Mouse (Mus musculus) MEL (cell line): ENCODE measurements around the gene 1700029H14Rik. TPM values are rescaled to one million over a fixed set of nuclear protein-coding genes. Genes with fewer than 3 reads are reported as not detected.

Experiments
- DNase-seq: peaks from one replicate; pipeline ENCODE4 v3.0.0; 2011; ENCODE audit warnings: low read depth, low spot score
- H3K27ac ChIP-seq: 2 replicates; pipeline ENCODE4 v1.5.1; 2012; ENCODE audit warnings: low read depth, mild to moderate bottlenecking, control low read depth, low read length, moderate library complexity; ENCODE audit not compliant: control insufficient read depth
- H3K27me3 ChIP-seq, 2 experiments: fragments of 150-350 bp in 1 of 2; sonication (generic) in 1 of 2; 2 replicates each; pipeline ENCODE4 v1.6.1; 2012; ENCODE audit warnings: low read length in 2 of 2, mild to moderate bottlenecking in 2 of 2, improper control_type of control experiment in 1 of 2, moderate library complexity in 1 of 2; ENCODE audit not compliant: insufficient read depth in 2 of 2, control insufficient read depth in 1 of 2
- H3K36me3 ChIP-seq, 2 experiments: 2 replicates each; pipeline ENCODE4 v1.6.1; 2012 to 2014; ENCODE audit warnings: low read length in 2 of 2, improper control_type of control experiment in 1 of 2, inconsistent platforms in 1 of 2, mild to moderate bottlenecking in 1 of 2; ENCODE audit not compliant: insufficient read depth in 2 of 2, control insufficient read depth in 1 of 2
- H3K4me1 ChIP-seq, 2 experiments: fragments of 150-350 bp in 1 of 2; sonication (generic) in 1 of 2; 2 replicates each; pipeline ENCODE4 v1.6.1; 2012; ENCODE audit warnings: low read length in 2 of 2, improper control_type of control experiment in 1 of 2, mild to moderate bottlenecking in 1 of 2; ENCODE audit not compliant: insufficient read depth in 2 of 2, control insufficient read depth in 1 of 2
- H3K4me3 ChIP-seq, 2 experiments: fragments of 150-350 bp in 1 of 2; sonication (generic) in 1 of 2; 2 replicates each; pipeline ENCODE4 v1.5.1; 2012; ENCODE audit warnings: low read depth in 2 of 2, low read length in 2 of 2, mild to moderate bottlenecking in 2 of 2, moderate library complexity in 2 of 2, control low read depth in 1 of 2, improper control_type of control experiment in 1 of 2; ENCODE audit not compliant: control insufficient read depth in 1 of 2, insufficient read depth in 1 of 2
- H3K79me2 ChIP-seq: 2 replicates; pipeline ENCODE4 v1.6.1; 2012; ENCODE audit warnings: mild to moderate bottlenecking, low read length, moderate library complexity; ENCODE audit not compliant: control insufficient read depth, poor library complexity, insufficient read depth
- H3K9ac ChIP-seq: 2 replicates; pipeline ENCODE4 v1.6.1; 2012; ENCODE audit warnings: low read depth, mild to moderate bottlenecking, control low read depth, low read length, moderate library complexity; ENCODE audit not compliant: control insufficient read depth, poor library complexity, severe bottlenecking
- H3K9me3 ChIP-seq: fragments of 150-350 bp; sonication (generic); replicated peaks from 2 replicates; pipeline ENCODE4 v1.6.1; 2012; ENCODE audit warnings: mild to moderate bottlenecking, low read length, improper control_type of control experiment, moderate library complexity; ENCODE audit not compliant: insufficient read depth
- BHLHE40 ChIP-seq: IDR thresholded peaks from 2 replicates; pipeline ENCODE4 v1.6.1; 2012; ENCODE audit warnings: low read depth, mild to moderate bottlenecking, inconsistent platforms, low read length, improper control_type of control experiment, borderline replicate concordance
- CHD2 ChIP-seq: IDR thresholded peaks from 2 replicates; pipeline ENCODE4 v1.6.1; 2011; ENCODE audit warnings: low read length, improper control_type of control experiment
- CTCF ChIP-seq, 3 experiments: IDR thresholded peaks in 2 of 3; conservative IDR thresholded peaks in 1 of 3; 2 replicates each; pipeline ENCODE4 v1.5.1; 2011 to 2012; ENCODE audit warnings: low read length in 3 of 3, low read depth in 2 of 3, mild to moderate bottlenecking in 2 of 3, improper control_type of control experiment in 1 of 3, inconsistent platforms in 1 of 3, mixed read lengths in 1 of 3, moderate library complexity in 1 of 3; ENCODE audit not compliant: control insufficient read depth in 1 of 3, insufficient read depth in 1 of 3, poor library complexity in 1 of 3, severe bottlenecking in 1 of 3
- E2F4 ChIP-seq: IDR thresholded peaks from 2 replicates; pipeline ENCODE4 v1.6.1; 2011; ENCODE audit warnings: low read depth, low read length, improper control_type of control experiment, borderline replicate concordance
- ETS1 ChIP-seq: IDR thresholded peaks from 2 replicates; pipeline ENCODE4 v1.6.1; 2012; ENCODE audit warnings: low read depth, mild to moderate bottlenecking, inconsistent platforms, low read length, improper control_type of control experiment, moderate library complexity
- GABPA ChIP-seq: IDR thresholded peaks from 2 replicates; pipeline ENCODE4 v1.6.1; 2012; ENCODE audit warnings: low read depth, mild to moderate bottlenecking, inconsistent platforms, low read length, improper control_type of control experiment, moderate library complexity
- HCFC1 ChIP-seq: IDR thresholded peaks from 2 replicates; pipeline ENCODE4 v1.6.1; 2012; ENCODE audit warnings: low read depth, mild to moderate bottlenecking, inconsistent platforms, low read length, improper control_type of control experiment, moderate library complexity
- KAT2A ChIP-seq: conservative IDR thresholded peaks from 2 replicates; pipeline ENCODE4 v1.6.1; 2012; ENCODE audit warnings: low read depth, low read length, improper control_type of control experiment, inconsistent platforms
- MAZ ChIP-seq: IDR thresholded peaks from 2 replicates; pipeline ENCODE4 v1.6.1; 2012; ENCODE audit warnings: low read depth, mild to moderate bottlenecking, inconsistent platforms, low read length, improper control_type of control experiment
- MXI1 ChIP-seq: IDR thresholded peaks from 2 replicates; pipeline ENCODE4 v1.6.1; 2011; ENCODE audit warnings: mild to moderate bottlenecking, low read depth, low read length, improper control_type of control experiment
- MYC ChIP-seq: IDR thresholded peaks from 2 replicates; pipeline ENCODE4 v1.6.1; 2011; ENCODE audit warnings: low read depth, mild to moderate bottlenecking, low read length, improper control_type of control experiment, moderate library complexity
- NELFE ChIP-seq: IDR thresholded peaks from 2 replicates; pipeline ENCODE4 v1.6.1; 2011; ENCODE audit warnings: low read depth, low read length, improper control_type of control experiment
- NRF1 ChIP-seq: IDR thresholded peaks from 2 replicates; pipeline ENCODE4 v1.6.1; 2014; ENCODE audit warnings: low read depth, mild to moderate bottlenecking, inconsistent platforms, low read length, improper control_type of control experiment, moderate library complexity; ENCODE audit not compliant: poor library complexity, insufficient read depth, severe bottlenecking
- POLR2A ChIP-seq, 2 experiments: IDR thresholded peaks; 2 replicates each; pipeline ENCODE4 v1.6.1; 2011 to 2012; ENCODE audit warnings: low read length in 2 of 2, mild to moderate bottlenecking in 2 of 2, control low read depth in 1 of 2, improper control_type of control experiment in 1 of 2, low read depth in 1 of 2, moderate library complexity in 1 of 2; ENCODE audit not compliant: control insufficient read depth in 1 of 2, insufficient read depth in 1 of 2, poor library complexity in 1 of 2
- RAD21 ChIP-seq: IDR thresholded peaks from 2 replicates; pipeline ENCODE4 v1.6.1; 2011; ENCODE audit warnings: mild to moderate bottlenecking, low read depth, low read length, improper control_type of control experiment
- RCOR1 ChIP-seq: IDR thresholded peaks from 2 replicates; pipeline ENCODE4 v1.6.1; 2012; ENCODE audit warnings: low read depth, mild to moderate bottlenecking, inconsistent platforms, low read length, improper control_type of control experiment
- TBP ChIP-seq: IDR thresholded peaks from 2 replicates; pipeline ENCODE4 v1.8.0; 2011; ENCODE audit warnings: low read depth, low read length, improper control_type of control experiment
- TCF12 ChIP-seq: IDR thresholded peaks from 2 replicates; pipeline ENCODE4 v1.6.1; 2014; ENCODE audit warnings: low read depth, mild to moderate bottlenecking, inconsistent platforms, low read length, improper control_type of control experiment, moderate library complexity
- UBTF ChIP-seq: IDR thresholded peaks from 2 replicates; pipeline ENCODE4 v1.6.1; 2012; ENCODE audit warnings: low read depth, mild to moderate bottlenecking, inconsistent platforms, low read length, improper control_type of control experiment, moderate library complexity, borderline replicate concordance; ENCODE audit not compliant: insufficient read depth
- USF1 ChIP-seq: IDR thresholded peaks from 2 replicates; pipeline ENCODE4 v1.6.1; 2014; ENCODE audit warnings: low read depth, mild to moderate bottlenecking, inconsistent platforms, low read length, improper control_type of control experiment, moderate library complexity
- ZC3H11A ChIP-seq: IDR thresholded peaks from 2 replicates; pipeline ENCODE4 v1.6.1; 2012; ENCODE audit warnings: low read depth, mild to moderate bottlenecking, inconsistent platforms, low read length, improper control_type of control experiment
- polyA plus RNA-seq, 2 experiments: library from polyadenylated mRNA; stranded (reverse) in 1 of 2; unstranded in 1 of 2; fragments of >175 nt in 1 of 2; fragments of >200 nt in 1 of 2; gene quantifications; 2 replicates each; pipeline versions ENCODE4 v1.2.1 to v1.2.4; 2012; ENCODE audit warnings: low replicate concordance in 2 of 2, low read depth in 1 of 2; ENCODE audit not compliant: insufficient read length in 2 of 2, insufficient read depth in 1 of 2, missing spikeins in 1 of 2
- total RNA-seq: library from RNA; depleted of rRNA; stranded (reverse); fragments of 300-350 nt; gene quantifications from 2 replicates; pipeline ENCODE4 v1.2.3, GENCODE M21; 2012

1700029H14Rik gene
- total and polyA plus RNA-seq, 3 experiments = 0.06 TPM; not detected in 2

DNA sequence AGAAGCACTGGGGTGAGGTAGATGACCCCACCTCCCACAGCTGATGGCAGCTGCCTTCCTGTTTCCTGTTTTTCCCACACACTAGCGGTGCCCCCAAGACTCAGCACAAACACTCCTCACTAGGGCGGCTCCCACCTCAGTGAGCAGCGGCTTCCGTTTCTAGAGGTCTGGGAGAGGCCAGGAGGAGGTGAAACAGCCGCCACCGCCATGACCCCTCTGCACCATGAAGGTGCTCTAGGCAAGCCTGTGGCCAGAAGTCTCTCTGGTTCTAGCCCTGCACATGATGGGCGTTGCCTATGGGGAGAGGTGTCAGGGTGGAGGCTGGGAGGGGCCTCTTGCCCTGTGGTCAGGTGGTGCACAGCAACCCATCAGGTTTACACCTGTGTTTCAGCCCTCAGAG, 37.9 kb upstream of the 1700029H14Rik start:
- H3K27ac ChIP-seq = no peak overlapping the region
- no peaks in the 10 kb centered on the region for H3K9me3 ChIP-seq
- no peaks in the 10 kb centered on the region for H3K27me3 ChIP-seq
- peaks cover 2 to 3% of the 10 kb centered on the region in 2 experiments for H3K4me1 ChIP-seq
- DNase-seq = no peak
- peaks cover 2 to 5% of the 10 kb centered on the region in 2 experiments; a peak in 2 of 4 replicates for H3K36me3 ChIP-seq
- H3K9ac ChIP-seq = no peak overlapping the region
- H3K4me3 ChIP-seq = no peak overlapping the region
- H3K79me2 ChIP-seq = no peaks in the 10 kb centered on the region
- TF ChIP-seq GABPA (no peak), CTCF (IDR thresholded peaks at IDR 0.05 in 2 of 3, conservative IDR thresholded peaks at IDR 0.05 in 1 of 3; ENCODE audit: control insufficient read depth in 1 of 3, insufficient read depth in 1 of 3, low read depth in 2 of 3, low read length in 3 of 3, poor library complexity in 1 of 3, severe bottlenecking in 1 of 3) (no peak), MXI1 (no peak), ETS1 (no peak; the same call in 1 of the 2 replicates), RAD21 (no peak), BHLHE40 (no peak), TBP (no peak), UBTF (no peak), E2F4 (no peak), MAZ (no peak), NRF1 (no peak), POLR2A (IDR thresholded peaks at IDR 0.05; ENCODE audit: control insufficient read depth in 1 of 2, insufficient read depth in 1 of 2, low read depth in 1 of 2, low read length in 2 of 2, poor library complexity in 1 of 2) (no peak), CHD2 (no peak), KAT2A (no peak), ZC3H11A (no peak), MYC (no peak), HCFC1 (no peak), RCOR1 (no peak)

DNA sequence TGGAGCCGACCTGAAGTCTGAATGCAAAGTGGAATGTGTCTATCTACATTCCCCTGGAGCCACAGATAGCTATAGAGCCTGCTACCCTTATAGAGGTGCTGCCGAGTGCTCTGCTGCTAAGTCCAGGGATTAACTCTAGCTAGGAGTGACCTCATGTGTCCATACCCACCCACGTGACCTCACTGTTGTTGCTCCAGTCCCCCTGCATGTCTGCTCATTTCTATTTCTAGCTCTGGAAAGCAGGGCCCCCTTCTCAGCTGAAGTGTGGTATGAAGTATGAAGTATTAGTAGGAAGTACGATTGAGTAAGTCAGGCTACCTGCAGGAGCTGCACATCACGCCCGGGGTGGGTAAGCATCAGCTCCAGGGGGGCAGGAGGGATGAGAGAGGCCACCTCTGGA, 35.5 kb upstream of the 1700029H14Rik start:
- no peaks in the 10 kb centered on the region for H3K27me3 ChIP-seq
- TF ChIP-seq ETS1 = no peak
- no peak for TF ChIP-seq TBP
- no peak for TF ChIP-seq GABPA
- no peak for TF ChIP-seq ZC3H11A
- TF ChIP-seq TCF12 = no peak
- TF ChIP-seq CTCF (IDR thresholded peaks at IDR 0.05 in 2 of 3, conservative IDR thresholded peaks at IDR 0.05 in 1 of 3; ENCODE audit: control insufficient read depth in 1 of 3, insufficient read depth in 1 of 3, low read depth in 2 of 3, low read length in 3 of 3, poor library complexity in 1 of 3, severe bottlenecking in 1 of 3) = no peak
- no peak for TF ChIP-seq UBTF
- no peak for TF ChIP-seq USF1
- TF ChIP-seq KAT2A = no peak
- no peak for TF ChIP-seq NELFE
- DNase-seq = no peak
- H3K4me1 ChIP-seq = peaks cover 7 to 17% of the 10 kb centered on the region in 2 experiments
- H3K27ac ChIP-seq = no peak overlapping the region
- H3K9ac ChIP-seq = no peak overlapping the region
- no peaks in the 10 kb centered on the region for H3K9me3 ChIP-seq
- no peak overlapping the region for H3K4me3 ChIP-seq
- H3K79me2 ChIP-seq = no peaks in the 10 kb centered on the region
- peaks cover 2 to 14% of the 10 kb centered on the region in 2 experiments; a peak in 2 of 4 replicates for H3K36me3 ChIP-seq
